ENCODE assay signal across 37 mouse cellular contexts in the genomic region with DNA sequence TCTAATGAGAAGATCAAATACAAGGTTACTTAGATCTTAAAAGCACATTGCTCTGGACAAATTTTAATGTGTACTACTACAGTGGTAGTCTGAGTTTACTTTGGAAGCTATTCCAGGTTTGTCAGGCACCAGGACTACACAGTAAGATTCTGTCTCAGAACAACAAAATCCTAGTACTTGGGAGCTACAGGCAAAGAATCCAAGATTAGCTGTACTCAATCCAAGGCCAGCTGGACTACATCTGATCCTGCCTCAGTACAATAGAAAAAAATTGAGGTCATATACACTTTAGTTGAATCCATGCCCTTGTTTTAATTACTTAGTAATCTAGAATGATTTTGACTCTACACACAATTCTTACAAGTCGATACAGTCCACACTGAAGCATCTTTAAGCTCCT. TPM values are rescaled to one million over a fixed set of nuclear protein-coding genes. Genes with fewer than 3 reads are reported as not detected.
"Had no signal": no experiment of that assay in that cellular context is flagged by ENCODE, and none has a peak within 500 bp of the region (broad histone marks: within the 10 kb centered on the region; RNA-seq: fewer than 3 reads in every experiment).

No protein-coding gene starts in this region.

- H3K27ac ChIP-seq: gastrocnemius, adult 2 months; heart, embryonic 13.5 days; heart, embryonic 15.5 days; hindbrain, embryonic 10.5 days; hindbrain, embryonic 12.5 days; hindbrain, embryonic 14.5 days; intestine, embryonic 15.5 days; left cerebral cortex, adult 2 months; limb, embryonic 10.5 days; limb, embryonic 12.5 days; liver, embryonic 13.5 days had no signal

- H3K27me3 ChIP-seq: heart, embryonic 13.5 days; heart, embryonic 15.5 days; hindbrain, embryonic 12.5 days; intestine, embryonic 15.5 days; limb, embryonic 12.5 days; liver, embryonic 13.5 days had no signal

- H3K4me3 ChIP-seq: gastrocnemius, adult 2 months; heart, embryonic 13.5 days; heart, embryonic 15.5 days; hindbrain, embryonic 10.5 days; hindbrain, embryonic 12.5 days; intestine, embryonic 15.5 days; left cerebral cortex, adult 2 months; limb, embryonic 10.5 days; limb, embryonic 12.5 days; liver, embryonic 13.5 days had no signal

- DNase-seq: gastrocnemius, adult 2 months; gastrocnemius, postnatal 10 days; gastrocnemius, postnatal 25 days; heart, postnatal 14 days; heart, postnatal 36 days; kidney, adult 18-20 months; kidney, adult 8-10 months; kidney, postnatal 10 days; kidney, postnatal 25 days; kidney, postnatal 4 days; liver; liver, embryonic 13.5 days had no signal

- ATAC-seq: forebrain, embryonic 16.5 days; hindbrain, embryonic 16.5 days; inflammation-experienced regulatory T-cells, adult 6 months; intestine, embryonic 15.5 days; intestine, postnatal 0 days had no signal

- H3K9ac ChIP-seq: heart, embryonic 13.5 days; heart, embryonic 15.5 days; hindbrain, embryonic 12.5 days; hindbrain, embryonic 14.5 days; intestine, embryonic 15.5 days; limb, embryonic 12.5 days; liver, embryonic 13.5 days had no signal

- H3K9me3 ChIP-seq: heart, embryonic 13.5 days; heart, embryonic 15.5 days; hindbrain, embryonic 10.5 days; hindbrain, embryonic 12.5 days; intestine, embryonic 15.5 days; limb, embryonic 10.5 days; limb, embryonic 12.5 days; liver, embryonic 13.5 days had no signal

- H3K4me1 ChIP-seq: heart, embryonic 13.5 days; heart, embryonic 15.5 days; hindbrain, embryonic 10.5 days; hindbrain, embryonic 12.5 days; intestine, embryonic 15.5 days; limb, embryonic 10.5 days; limb, embryonic 12.5 days; liver, embryonic 13.5 days had no signal

- H3K4me2 ChIP-seq: heart, embryonic 11.5 days; heart, embryonic 13.5 days; heart, embryonic 15.5 days; hindbrain, embryonic 12.5 days; hindbrain, embryonic 14.5 days; intestine, embryonic 15.5 days; limb, embryonic 12.5 days; liver, embryonic 11.5 days; liver, embryonic 13.5 days had no signal

- H3K36me3 ChIP-seq: liver, embryonic 13.5 days had no signal

RNA-seq across cellular contexts. Expression of a gene that starts 50.5 kb away (rescaled TPM):
- total RNA-seq: gastrocnemius, adult 2 months; gastrocnemius, postnatal 10 days; gastrocnemius, postnatal 25 days; gastrocnemius, postnatal 4 days; granulocyte monocyte progenitor cell, adult 5-6 weeks; heart, adult 8-10 months; heart, postnatal 14 days; heart, postnatal 36 days; layer of hippocampus, adult 8-10 months; layer of hippocampus, postnatal 10 days; layer of hippocampus, postnatal 25 days; left cerebral cortex, adult 2 months; left cerebral cortex, postnatal 14 days; left cerebral cortex, postnatal 36 days had no signal
- polyA plus RNA-seq: forebrain, embryonic 16.5 days; frontal cortex, adult 2 months; heart, embryonic 11.5 days; heart, embryonic 13.5 days; heart, embryonic 15.5 days; hindbrain, embryonic 10.5 days; hindbrain, embryonic 12.5 days; hindbrain, embryonic 14.5 days; hindbrain, embryonic 16.5 days; limb, embryonic 12.5 days; limb, embryonic 14.5 days had no signal
